Mouse (Mus musculus): ENCODE results near the gene Mfsd4b2. TPM values are rescaled to one million over a fixed set of nuclear protein-coding genes. Genes with fewer than 3 reads are reported as not detected.

Gene Mfsd4b2
- under 1 TPM in 1 of 2 experiments, not detected in 1; 0.30 TPM for total RNA-seq (2023)

DNA sequence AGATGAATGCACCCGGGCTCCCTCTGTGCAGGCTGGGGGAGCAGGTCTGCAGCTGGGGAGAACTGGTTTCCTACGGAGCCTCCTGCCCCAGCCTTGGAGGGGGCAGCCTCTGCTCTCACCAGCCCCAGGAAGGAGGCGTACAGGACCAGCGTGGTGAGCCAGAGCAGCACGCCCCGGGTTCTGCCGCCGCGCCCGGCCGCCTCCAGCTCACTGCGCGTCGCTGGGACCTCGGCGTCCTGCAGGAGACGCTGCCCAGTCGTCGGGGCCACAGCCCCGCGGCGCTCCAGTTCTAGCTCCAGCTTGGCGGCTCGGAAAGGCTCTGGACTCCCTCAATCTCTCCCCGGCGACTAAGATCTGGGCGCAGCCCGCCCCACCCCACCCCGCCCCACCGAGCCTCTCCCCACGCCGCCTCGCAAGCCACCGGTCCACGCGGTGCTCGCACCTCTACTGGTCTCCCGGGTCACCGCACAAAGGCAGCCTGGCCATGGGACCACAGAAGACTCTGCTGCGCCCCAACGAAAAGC is at the start of gene Mfsd4b2:
Gene Mfsd4b2, minus strand, starts transcription at position 308 of the 524 bp plus-strand sequence.

DNA sequence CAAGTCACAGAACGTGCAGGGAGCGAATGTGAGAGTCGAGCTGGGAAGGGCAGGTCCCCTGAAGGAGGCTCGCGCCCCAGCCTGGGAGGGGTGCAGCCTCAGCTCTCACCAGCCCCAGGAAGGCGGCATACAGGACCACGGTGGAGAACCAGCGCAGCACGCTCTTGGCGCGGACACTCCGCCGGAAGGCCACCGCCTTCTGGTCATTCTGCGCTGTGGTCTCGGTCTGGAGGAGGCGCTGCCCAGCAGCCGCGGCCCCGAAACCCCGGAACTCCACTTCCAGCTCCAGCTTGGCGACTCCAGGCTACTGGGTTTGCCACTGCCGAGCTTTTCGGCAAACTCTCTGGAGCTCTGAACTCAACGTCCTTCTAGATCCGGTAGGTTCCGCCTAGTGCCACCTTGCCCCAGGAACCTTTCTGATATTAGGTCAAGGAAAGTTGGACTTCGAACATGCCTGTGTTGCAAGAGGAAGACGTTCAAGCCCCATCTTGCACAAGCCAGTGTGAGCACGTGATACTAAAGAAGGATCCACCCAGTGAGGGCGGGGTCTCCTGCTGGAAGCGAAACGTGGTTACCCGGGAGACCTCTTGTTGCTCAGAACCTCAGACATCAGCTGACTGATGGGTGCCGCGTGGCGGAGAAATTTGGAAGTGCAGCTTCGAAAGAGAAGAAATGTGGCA is 33.2 kb upstream of the Mfsd4b2 start, which contains the start of gene Mfsd4b3:
Gene Mfsd4b3, minus strand, starts transcription at position 393 of the 680 bp plus-strand sequence.

DNA sequence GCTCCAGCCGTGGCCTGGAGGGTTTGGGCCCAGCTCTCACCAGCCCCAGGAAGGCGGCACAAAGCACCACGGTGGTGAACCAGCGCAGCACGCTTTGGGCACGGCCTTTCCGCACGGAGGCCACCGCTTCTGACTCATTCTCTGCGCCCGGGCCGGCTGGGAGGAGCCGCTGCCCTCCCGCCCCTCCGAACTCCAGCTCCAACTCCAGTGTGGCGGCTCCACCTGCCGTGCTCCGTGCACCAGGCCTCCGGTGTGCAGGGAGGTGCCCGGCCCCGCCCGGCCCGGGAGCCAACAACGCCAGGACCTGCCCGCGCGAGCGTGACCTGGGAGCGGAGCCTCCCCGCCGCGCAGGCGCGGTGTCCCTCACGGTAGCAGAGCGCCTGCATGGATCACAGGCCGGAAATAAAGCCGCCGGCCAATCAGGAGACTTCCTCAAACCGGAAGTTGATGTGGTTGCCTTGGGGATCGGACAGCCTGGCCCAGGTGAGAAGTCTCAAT is 27.8 kb downstream of the Mfsd4b2 start, which contains the start of gene Mfsd4b4:
Gene Mfsd4b4, minus strand, starts transcription at position 365 of the 498 bp plus-strand sequence.

Other genes with a start within 250 kb of the Mfsd4b2 start
- 10 to 100 TPM; 21.3 to 23.0 TPM for gene Rev3l, start 194.8 kb downstream of the Mfsd4b2 start, total RNA-seq (2023)
- gene Mfsd4b4, start 27.7 kb downstream of the Mfsd4b2 start, total RNA-seq (2023) = 1 to 10 TPM; 3.9 to 4.1 TPM
- gene Mfsd4b3, start 33.2 kb upstream of the Mfsd4b2 start, total RNA-seq (2023) = 1 to 10 TPM; 1.4 to 2.2 TPM
- gene Mfsd4b5, start 59.7 kb upstream of the Mfsd4b2 start, total RNA-seq (2023) = 1 to 10 TPM; 1.4 TPM
- not detected for gene Mfsd4b1, start 98.3 kb upstream of the Mfsd4b2 start, total RNA-seq (2023)
- gene Slc16a10, start 215.3 kb upstream of the Mfsd4b2 start, total RNA-seq (2023) = 10 to 100 TPM; 48.7 to 48.8 TPM

Measured in monocyte, adult 59 days (primary cell).